Mouse (Mus musculus) layer of hippocampus, adult 9-11 months (tissue): ENCODE results near the gene Ly6f.
"Not testable (repeated sequence)": the region's sequence is repeated elsewhere in the genome, so short reads cannot be mapped to it uniquely, and the experiment has no call there.

Experiments
- DNase-seq: peaks from one replicate; pipeline ENCODE4 v3.0.0; 2022

Gene Ly6f

DNA sequence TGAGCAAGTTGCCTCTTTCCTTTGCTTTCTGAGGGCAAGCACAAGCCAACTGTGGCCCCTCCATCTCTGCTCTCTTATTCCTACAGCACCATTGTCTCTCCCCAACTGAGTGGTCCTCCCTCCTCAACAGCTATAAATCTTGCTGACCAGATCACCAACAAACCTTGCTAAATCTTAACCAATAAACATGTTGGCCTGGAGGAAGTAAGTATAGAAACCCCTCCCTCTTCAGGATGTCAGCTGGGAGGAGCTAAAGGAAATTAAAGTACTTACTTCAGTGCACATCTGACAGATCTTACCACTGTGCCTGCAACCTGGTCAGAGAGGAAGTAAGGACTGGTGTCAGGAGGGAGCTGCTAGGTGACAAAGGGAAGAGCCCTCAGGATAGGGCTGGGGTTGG, at the start of gene Ly6f:
TSS of gene Ly6f (plus strand) at position 301 of the 400 bp plus-strand sequence.
- DNase-seq = no peak

DNA sequence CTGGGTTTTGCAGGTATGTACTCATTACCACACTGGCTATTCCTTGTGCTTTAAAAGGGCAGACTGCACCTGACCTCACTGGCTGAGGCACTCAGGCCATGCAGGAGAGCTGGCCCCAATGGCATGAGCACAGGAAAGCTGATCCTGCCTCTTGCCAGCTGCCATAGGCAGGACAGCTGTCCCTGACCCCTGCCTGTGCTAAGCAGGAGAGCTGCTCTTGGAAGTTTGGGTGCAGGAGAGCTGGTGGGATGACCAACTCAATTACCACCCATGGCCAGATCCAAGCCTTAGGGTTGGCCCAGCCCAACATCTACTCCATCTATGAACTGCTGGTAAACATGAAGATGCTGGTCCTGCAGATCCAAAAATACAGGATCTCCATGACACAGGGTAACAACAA, 46.3 kb upstream of the Ly6f start:
- DNase-seq = no peak

DNA sequence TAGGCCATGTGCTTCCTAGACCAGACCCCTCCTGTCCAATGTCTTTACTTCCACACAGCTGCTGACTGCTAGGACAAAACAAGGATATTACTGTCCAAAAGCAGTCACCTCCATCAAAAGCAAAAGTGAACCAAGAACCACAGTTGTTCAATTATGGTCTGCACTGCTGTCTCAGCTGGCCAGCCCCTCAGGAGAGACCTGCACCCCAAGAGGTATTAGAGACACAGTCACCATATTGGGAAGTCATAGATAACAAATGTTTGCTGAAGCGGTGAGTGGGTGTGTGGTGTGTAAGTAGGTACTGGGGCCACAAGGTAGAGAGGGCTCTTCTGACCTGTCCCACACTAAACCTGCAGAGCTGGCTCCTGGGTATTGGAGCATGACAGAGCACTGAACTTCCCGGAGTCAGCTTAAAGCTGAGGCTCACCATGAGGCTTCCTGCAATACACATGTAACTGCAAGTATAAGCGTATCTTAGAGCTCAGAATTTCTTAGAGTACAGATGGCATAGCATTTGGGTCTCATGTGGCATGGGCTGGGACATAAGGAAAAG, 30.4 kb upstream of the Ly6f start:
- DNase-seq = no peak

- DNase-seq = no peak
Measured at GRCm38 (mm10) chr15:75240558-75240957, 27.7 kb upstream of the Ly6f start.

GRCm38 (mm10) chr15:75242756-75243640, 25.2 kb upstream of the Ly6f start:
- DNase-seq = no peak

DNA sequence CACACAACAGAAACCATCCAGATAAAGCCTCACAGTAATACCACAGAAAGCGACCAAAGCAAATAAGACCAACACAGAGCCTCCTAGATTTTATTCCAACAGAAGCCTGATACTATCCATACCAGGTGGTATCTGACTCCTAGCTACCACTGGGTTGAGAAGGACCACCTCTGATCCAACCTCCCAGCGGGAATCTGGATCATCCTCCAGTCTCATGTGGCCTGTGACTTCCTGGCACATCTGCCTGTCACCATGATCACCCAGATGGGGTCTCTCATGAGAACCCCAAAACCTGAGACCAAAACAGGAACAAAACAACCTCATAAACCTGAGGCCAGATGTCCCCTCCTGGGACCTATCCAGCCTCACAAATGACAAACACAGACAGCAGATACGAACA, 13.6 kb upstream of the Ly6f start:
- no peak for DNase-seq

- no peak for DNase-seq
Measured at GRCm38 (mm10) chr15:75265863-75266262, 2.4 kb upstream of the Ly6f start.

GRCm38 (mm10) chr15:75266626-75267025, 1.6 kb upstream of the Ly6f start:
- no peak for DNase-seq

DNA sequence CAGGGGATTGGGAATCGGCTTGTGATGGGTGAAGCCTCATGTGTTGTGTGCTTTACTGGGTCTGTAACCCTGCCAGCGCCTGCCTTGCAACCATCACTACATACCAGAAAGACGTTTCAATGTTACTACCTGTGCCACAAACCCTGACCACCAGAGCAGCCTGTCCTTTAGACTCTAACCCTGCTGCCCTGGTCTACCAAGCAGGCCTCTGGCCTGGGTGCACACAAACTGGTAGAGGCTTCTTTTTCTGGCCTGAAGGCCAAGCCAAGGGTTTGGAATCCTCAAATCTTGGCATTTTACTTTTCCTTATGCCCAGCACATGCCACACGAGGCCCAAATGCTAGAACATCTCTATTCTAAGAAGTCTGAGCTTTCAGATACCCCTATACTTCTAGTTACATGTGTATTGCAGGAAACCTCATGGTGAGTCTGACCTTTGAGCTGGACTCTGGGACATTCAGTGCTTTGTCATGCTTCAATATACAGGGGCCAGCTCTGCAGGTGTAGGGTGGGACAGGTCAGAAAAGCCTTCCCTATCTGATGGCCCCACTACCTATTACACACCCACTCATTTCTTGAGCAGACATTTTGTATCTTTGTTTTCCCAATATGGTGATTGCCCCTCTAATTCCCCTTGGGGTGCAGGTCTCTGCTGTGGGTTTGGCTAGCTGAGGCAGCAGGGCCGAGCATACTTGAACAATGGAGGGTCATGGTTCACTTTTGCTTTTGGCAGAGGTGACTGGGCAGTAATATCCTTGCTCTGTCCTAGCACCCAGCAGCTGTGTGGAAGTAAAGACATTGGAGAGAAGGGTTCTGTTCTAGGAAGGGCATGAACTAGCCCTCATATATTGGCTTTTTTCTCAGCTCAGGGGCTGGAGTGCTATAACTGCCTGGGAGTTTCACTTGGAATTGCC, 952 bp downstream of the Ly6f start:
- DNase-seq = no peak

GRCm38 (mm10) chr15:75270169-75270568, 1.9 kb downstream of the Ly6f start:
- no peak for DNase-seq

- DNase-seq = no peak
Measured at GRCm38 (mm10) chr15:75270691-75271362, 2.6 kb downstream of the Ly6f start.

GRCm38 (mm10) chr15:75271426-75271825, 3.2 kb downstream of the Ly6f start:
- no peak for DNase-seq

GRCm38 (mm10) chr15:75271891-75272290, 3.7 kb downstream of the Ly6f start:
- no peak for DNase-seq

DNA sequence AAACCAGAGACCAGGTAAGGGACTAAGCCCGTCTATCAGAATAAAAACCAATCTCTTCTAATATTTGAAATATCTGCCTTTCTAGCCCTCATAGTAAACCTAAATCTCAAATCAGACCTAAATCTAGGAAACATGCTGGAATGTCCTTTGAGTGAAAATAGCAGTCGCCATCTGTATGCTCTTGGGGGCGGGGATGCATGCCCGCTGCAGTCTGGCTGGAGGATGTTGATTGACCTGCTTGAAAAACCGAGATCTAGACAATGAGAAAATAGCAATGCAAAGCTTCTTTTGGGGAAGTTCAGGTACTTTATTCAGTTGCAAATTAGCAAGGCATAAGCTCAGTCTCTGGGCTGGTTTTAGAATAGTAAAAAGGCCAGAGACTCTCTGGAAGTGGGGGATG, 13.8 kb downstream of the Ly6f start:
- not testable (repeated sequence) for DNase-seq

- not testable (repeated sequence) for DNase-seq
Measured at GRCm38 (mm10) chr15:75286512-75286911, 18.3 kb downstream of the Ly6f start.

DNA sequence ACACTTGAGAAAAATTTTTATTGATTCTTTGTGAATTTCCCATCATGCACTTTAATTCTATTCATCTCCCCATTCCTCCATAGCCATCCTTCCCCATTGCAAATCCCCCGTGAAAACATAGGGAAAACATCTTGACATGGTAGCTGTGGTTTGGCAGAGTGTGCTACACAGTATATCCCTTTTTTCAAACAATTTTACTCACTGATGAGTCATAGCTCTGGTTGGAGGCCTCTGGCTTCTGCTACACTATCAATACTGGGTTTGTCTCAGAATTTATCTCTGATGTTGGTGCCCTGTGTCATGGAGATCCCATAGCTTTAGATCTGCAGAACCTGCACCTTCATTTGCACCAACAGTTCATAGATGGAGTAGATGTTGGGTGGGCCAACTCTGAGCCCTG, 24.2 kb downstream of the Ly6f start:
- no peak for DNase-seq

DNA sequence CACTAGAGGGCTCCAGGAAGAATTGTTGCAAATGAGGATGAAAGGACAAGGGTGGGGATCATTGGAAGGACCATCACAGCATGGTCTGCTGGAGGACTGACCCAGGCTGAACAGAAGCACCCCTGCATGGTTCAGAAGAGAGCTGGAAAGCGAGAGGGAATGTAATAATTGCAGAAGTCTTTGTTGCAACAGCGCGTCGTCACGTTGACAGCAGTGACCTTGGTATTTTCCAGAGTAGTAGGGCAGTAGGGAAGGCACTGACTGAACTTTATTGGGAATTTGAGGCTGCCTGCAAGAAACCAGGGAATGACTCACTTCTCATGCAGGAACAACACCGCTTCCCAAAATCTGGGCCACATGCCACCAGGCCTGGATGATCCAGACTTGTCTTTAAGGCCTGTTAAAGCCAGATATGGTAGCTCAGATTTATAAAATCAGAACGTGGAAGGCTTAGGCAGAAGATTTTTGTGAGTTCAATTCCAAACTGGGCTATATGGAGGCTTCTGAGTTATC, 25.7 kb downstream of the Ly6f start:
- DNase-seq = no peak

- DNase-seq = no peak
Measured at GRCm38 (mm10) chr15:75306101-75306500, 37.9 kb downstream of the Ly6f start.

GRCm38 (mm10) chr15:75309186-75309585, 41.0 kb downstream of the Ly6f start:
- DNase-seq = no peak

GRCm38 (mm10) chr15:75309946-75310345, 41.7 kb downstream of the Ly6f start:
- no peak for DNase-seq

DNA sequence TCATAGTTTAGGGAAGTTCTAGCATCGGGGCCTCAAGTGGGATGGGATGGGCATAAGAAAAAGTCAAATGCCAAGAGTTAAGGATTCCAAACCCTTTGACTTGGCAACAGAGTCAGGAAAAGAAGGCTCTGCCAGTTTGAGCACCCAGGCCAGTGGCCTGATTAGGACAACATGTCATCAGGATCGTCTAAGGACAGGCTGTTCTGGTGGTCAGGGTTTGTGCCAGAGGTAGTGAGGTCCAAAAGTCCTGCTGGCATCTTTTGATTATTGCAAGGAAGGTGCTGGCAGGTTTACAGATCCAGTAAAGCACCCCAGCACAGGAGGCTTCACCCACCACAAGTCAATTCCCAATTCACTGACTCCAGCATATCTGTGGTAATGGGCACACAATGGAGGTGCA, 46.2 kb downstream of the Ly6f start:
- DNase-seq = no peak

- DNase-seq = no peak
Measured at GRCm38 (mm10) chr15:75317255-75317654, 49.0 kb downstream of the Ly6f start.

DNA sequence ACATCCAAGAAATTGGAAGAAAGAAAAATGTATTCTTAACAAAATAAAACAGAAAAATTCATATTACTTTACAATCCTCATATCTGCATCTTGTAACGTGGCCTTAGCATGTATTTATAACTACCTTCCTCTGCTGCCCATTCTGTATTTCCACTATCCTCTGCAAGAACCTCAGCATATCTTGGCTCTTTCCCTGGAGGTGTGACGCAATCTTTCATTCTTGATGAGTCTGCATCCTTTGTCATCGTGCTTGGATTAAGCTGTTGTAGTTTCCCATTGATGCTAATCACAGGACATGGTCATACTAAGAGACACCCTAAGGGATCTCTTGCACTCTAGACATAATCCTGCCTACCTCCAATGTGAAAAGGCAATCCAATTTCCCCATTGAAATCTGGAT, 50.4 kb downstream of the Ly6f start:
- DNase-seq = no peak
